Mouse (Mus musculus): Measurements from ENCODE around the gene Sufu.

- TF ChIP-seq CTCF (IDR thresholded peaks at IDR 0.05; ENCODE audit: extremely low read depth, insufficient read depth, insufficient read length, insufficient replicate concordance) (no peak), POLR2A (IDR thresholded peaks at IDR 0.05; ENCODE audit: low read depth, low read length) (no peak; the same call in 1 of the 2 replicates)
Measured at GRCm38 (mm10) chr19:46455032-46455431, 58.3 kb downstream of the Sufu start.
